Mouse (Mus musculus) kidney, adult 2 months (tissue): ENCODE measurements at regions not wholly inside any gene's neighbourhood (a gene's known extent, or its start where the extent isn't known, plus 50 kb on each side); places are given as distances from the start of the nearest gene placed in this dataset.

Experiments used
- DNase-seq: peaks from one replicate; pipeline ENCODE4 v3.0.0; 2021
- H3K27ac ChIP-seq: fragments of 200-500 bp; 2 replicates; pipeline ENCODE4 v1.5.1; 2012; ENCODE audit warnings: low read depth, low read length, control low read depth, inconsistent platforms; ENCODE audit not compliant: insufficient read depth
- H3K27me3 ChIP-seq: fragments of 200-500 bp; replicated peaks from 2 replicates; pipeline ENCODE4 v1.6.1; 2012; ENCODE audit warnings: mild to moderate bottlenecking, moderate library complexity, low read length, inconsistent platforms; ENCODE audit not compliant: control insufficient read depth, insufficient read depth
- H3K36me3 ChIP-seq: fragments of 200-500 bp; 2 replicates; pipeline ENCODE4 v1.6.1; 2012; ENCODE audit warnings: mild to moderate bottlenecking, moderate library complexity, low read length, inconsistent platforms; ENCODE audit not compliant: control insufficient read depth, insufficient read depth
- H3K4me1 ChIP-seq: fragments of 200-500 bp; 2 replicates; pipeline ENCODE4 v1.6.1; 2011; ENCODE audit warnings: low read length; ENCODE audit not compliant: control insufficient read depth, insufficient read depth
- H3K4me3 ChIP-seq: fragments of 200-500 bp; 2 replicates; pipeline ENCODE4 v1.5.1; 2011; ENCODE audit warnings: mild to moderate bottlenecking, low read depth, low read length, control low read depth; ENCODE audit not compliant: insufficient read depth
- CTCF ChIP-seq: fragments of 200-500 bp; conservative IDR thresholded peaks from 2 replicates; pipeline ENCODE4 v1.5.1; 2011; ENCODE audit warnings: low read depth, mild to moderate bottlenecking, control low read depth, low read length, moderate library complexity, mixed read lengths; ENCODE audit not compliant: insufficient read depth, insufficient read length
- POLR2A ChIP-seq: fragments of 200-500 bp; IDR thresholded peaks from one replicate; pipeline ENCODE4 v1.6.1; 2011; ENCODE audit warnings: low read depth, low read length, control low read depth
- WGBS: fragments of 180-500 bp; shearing (Covaris S2); methylation state at CpG from one replicate; pipeline ENCODE4 v1.1.7; 2018; 5-methylcytosine and 5-hydroxymethylcytosine counted together

DNA sequence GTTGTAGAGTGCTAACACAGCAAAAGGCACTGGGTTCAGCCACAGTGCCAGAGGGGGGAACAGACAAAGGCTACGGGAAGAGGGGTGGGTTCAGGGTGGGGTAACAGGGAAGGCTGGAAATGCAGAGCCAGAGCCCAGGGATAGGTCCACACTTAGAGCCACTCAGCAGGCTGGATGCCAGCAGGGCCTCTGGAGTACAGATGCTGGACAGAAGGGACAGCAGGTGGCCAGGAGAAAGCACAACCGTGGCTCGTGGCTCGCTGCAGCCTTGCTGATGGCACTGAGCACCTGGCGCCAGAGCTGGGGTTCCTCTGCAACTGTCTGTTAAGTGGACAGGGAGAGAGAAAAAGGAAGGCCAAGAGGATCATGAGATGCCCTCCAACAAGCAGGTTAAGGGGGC, 174.2 kb downstream of the Mroh4 start:
- no peaks in the 10 kb centered on the region for H3K36me3 ChIP-seq
- no peak overlapping the region for H3K27ac ChIP-seq
- WGBS = 81% methylated on average over 5 of the region's 5 CpGs
- no peak for DNase-seq
- no peaks in the 10 kb centered on the region for H3K27me3 ChIP-seq
- no peak for TF ChIP-seq POLR2A
- no peak for TF ChIP-seq CTCF
- no peak overlapping the region for H3K4me3 ChIP-seq
- no peaks in the 10 kb centered on the region for H3K4me1 ChIP-seq

DNA sequence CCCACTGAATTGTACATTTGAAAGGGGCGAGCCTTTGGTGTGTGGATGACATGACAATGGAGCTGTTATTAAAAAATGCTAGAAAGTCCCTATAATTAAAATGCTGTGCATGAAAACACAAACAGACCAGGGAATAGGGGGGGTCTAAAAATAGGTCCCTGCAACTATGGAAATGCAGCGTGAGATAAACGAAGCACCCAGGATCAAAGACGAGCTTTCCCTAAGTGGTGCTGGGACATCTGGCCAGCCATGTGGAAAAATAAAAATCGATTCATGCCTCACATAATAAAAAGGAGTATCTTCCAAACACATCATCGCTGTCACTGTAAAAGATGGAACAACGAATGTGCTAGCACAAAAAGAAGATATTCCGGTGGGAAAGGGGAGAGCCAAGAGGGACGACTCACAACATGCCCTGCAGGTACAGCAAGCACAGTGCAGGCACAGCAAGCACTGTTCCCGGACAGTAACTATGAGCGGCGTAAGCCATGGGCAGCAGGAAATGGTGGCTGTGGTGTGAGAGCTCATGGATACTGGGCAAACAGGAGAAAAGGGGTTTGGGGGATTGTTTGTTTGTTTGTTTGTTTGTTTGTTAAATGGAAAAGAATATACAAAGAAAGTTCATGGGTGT, 176.7 kb downstream of the Mroh4 start:
- H3K27me3 ChIP-seq = no peaks in the 10 kb centered on the region
- no peak for DNase-seq
- 79% methylated on average over 12 of the region's 12 CpGs for WGBS
- H3K27ac ChIP-seq = no peak overlapping the region
- H3K4me3 ChIP-seq = no peak overlapping the region
- H3K36me3 ChIP-seq = no peaks in the 10 kb centered on the region
- H3K4me1 ChIP-seq = no peaks in the 10 kb centered on the region
- no peak for TF ChIP-seq CTCF

DNA sequence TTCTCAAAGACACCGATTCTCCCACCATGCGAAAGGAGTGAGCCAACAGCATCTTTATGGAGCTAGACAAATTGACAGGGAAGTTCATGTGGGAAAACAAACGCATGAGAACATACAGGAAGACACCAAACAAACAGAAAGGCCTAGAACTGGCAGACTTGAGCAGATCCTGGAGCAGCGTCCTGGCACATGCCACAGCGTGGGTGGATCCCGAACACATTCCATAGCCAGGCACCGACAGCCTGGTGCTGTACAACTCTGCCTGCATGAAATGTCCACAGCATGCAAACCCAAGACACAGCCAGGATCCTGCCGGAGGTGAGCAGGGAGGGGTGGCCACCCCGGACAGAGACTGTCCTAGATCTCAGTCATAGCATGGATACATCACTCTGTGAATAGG, 177.2 kb downstream of the Mroh4 start:
- Histone ChIP-seq H3K27ac (no peak overlapping the region), H3K36me3 (no peaks in the 10 kb centered on the region), H3K4me3 (no peak overlapping the region), H3K4me1 (no peaks in the 10 kb centered on the region), H3K27me3 (no peaks in the 10 kb centered on the region)
- WGBS = 80% methylated on average over 9 of the region's 9 CpGs
- no peak for DNase-seq
- TF ChIP-seq CTCF (no peak), POLR2A (no peak)

DNA sequence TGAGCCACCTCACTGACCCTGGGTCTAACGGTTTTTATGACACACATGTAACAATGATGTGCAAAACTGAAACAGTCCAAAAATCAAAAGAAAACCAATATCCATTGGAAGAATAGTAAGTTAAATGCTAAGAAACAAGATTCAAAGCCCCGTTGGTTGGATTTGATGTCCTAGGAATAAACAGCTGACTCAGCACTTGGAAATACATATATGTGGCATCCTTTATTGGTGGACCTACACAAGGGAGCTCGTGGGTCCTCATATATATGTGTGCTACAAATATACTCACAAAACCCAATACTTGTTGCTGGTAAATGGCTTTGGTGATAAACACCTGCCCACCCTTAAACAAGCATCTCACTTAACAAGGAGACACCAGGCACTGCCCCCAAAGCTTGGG, 178.2 kb downstream of the Mroh4 start:
- H3K4me1 ChIP-seq = no peaks in the 10 kb centered on the region
- no peak overlapping the region for H3K4me3 ChIP-seq
- no peaks in the 10 kb centered on the region for H3K27me3 ChIP-seq
- DNase-seq = no peak
- no peaks in the 10 kb centered on the region for H3K36me3 ChIP-seq
- WGBS = 81% methylated on average over 3 of the region's 3 CpGs
- TF ChIP-seq POLR2A = no peak
- no peak for TF ChIP-seq CTCF
- no peak overlapping the region for H3K27ac ChIP-seq

DNA sequence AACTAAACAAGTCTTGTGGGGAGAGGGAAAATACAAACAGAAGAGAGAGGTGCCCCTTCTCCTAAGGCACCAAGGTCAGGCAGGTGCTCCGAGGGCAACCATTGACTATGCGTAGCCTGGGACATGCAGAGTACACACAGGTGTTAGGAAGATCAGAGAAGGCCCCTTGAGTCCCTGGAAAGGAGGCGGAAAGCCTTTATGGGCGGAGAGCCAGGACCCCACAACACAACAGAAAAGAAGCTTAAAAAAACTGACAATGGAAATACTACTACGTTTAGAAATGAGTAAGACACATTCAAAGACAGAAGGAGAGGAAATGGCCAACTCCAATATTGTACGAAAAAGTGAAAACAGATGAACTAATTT, 179.5 kb downstream of the Mroh4 start:
- no peaks in the 10 kb centered on the region for H3K4me1 ChIP-seq
- H3K4me3 ChIP-seq = no peak overlapping the region
- H3K27ac ChIP-seq = no peak overlapping the region
- DNase-seq = no peak
- no peaks in the 10 kb centered on the region for H3K36me3 ChIP-seq
- TF ChIP-seq CTCF (no peak), POLR2A (no peak)
- H3K27me3 ChIP-seq = no peaks in the 10 kb centered on the region
- WGBS = 80% methylated on average over 6 of the region's 6 CpGs

DNA sequence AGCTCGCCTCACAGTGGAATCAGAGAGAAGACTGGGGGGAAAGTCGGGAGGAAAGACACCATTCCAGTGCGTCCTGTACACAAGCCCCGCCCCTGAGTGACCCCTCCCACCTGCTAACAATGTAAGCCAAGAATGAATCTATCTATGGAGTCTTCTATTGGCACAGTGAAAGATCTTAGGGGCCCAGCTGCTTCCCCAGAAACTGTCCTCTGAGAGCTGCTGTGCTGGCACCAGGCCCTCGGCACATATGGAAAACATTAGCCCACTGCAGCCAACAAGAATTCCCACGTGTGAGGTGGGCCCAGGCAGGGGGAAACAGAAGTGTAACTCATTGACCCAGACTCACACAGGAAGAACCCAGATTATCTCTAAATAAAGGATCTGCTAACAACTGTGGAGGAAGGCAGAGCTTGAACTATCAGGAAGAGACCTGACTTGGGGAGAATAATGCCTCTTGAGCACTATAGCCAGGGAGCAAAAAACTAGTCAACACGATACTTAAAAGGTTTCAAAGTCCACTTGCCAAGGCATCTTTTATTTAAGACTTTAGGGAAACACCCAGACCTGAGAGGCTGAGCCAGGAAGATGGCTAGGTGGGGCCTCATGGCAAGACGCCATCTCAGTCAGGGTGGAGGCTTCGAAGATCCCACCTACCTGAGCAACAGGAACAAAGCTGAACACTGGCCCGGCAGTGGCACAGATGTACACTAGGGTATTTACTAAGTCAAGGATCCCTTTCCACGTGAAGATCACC, 180.1 kb downstream of the Mroh4 start:
- Histone ChIP-seq H3K36me3 (no peaks in the 10 kb centered on the region), H3K4me1 (no peaks in the 10 kb centered on the region), H3K27ac (no peak overlapping the region), H3K4me3 (no peak overlapping the region), H3K27me3 (no peaks in the 10 kb centered on the region)
- TF ChIP-seq CTCF (no peak), POLR2A (no peak)
- WGBS = 55% methylated on average over 11 of the region's 11 CpGs
- no peak for DNase-seq

DNA sequence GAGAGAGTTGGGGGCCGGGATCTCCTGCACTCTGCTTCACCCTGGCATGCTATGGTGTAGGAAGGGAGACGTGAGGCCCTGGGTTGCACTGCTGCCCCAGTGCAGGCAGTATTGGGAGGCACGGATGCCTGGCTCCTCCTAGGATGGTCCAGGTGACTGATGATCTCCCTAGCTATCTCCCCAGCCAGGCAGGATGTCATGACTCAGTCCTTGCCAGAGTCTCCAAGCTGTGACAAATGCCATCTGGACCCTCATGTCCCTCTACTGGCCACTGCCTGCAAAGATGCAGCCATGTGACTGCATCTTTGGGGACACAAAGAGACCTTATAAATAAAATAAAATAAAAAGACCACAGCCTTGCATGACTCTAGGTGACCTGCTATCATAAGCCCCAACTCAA, 181.6 kb downstream of the Mroh4 start:
- Histone ChIP-seq H3K4me1 (no peaks in the 10 kb centered on the region), H3K36me3 (no peaks in the 10 kb centered on the region), H3K27me3 (no peaks in the 10 kb centered on the region), H3K27ac (no peak overlapping the region), H3K4me3 (no peak overlapping the region)
- 45% methylated on average over 3 of the region's 3 CpGs for WGBS
- DNase-seq = no peak
- TF ChIP-seq CTCF (no peak), POLR2A (no peak)

DNA sequence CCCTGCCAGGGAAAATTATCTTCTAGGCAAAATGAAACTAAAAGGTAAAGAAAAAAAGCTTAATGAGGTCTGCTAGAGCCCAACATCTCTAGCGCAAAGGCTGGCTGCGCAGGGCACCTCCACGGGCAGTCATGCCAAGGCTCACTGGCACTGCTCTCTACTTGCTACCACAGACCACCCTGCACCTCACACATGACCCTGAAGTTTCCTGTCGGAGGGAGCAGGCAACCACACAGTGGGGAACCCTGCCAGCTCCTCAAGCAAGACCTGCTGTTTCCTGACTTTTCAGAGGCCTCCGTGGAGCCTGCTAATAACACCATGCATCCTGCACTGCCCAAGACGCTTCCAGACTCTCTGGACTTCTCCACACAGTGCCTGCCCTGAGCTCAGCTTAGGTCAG, 182.3 kb downstream of the Mroh4 start:
- WGBS = 70% methylated on average over 6 of the region's 6 CpGs
- Histone ChIP-seq H3K4me1 (no peaks in the 10 kb centered on the region), H3K4me3 (no peak overlapping the region), H3K27me3 (no peaks in the 10 kb centered on the region), H3K27ac (no peak overlapping the region), H3K36me3 (no peaks in the 10 kb centered on the region)
- DNase-seq = no peak
- TF ChIP-seq CTCF (no peak), POLR2A (no peak)
